Mouse (Mus musculus) urinary bladder, postnatal 36 days (tissue): ENCODE results near the gene Gm31571.
"Not testable (repeated sequence)": the region's sequence is repeated elsewhere in the genome, so short reads cannot be mapped to it uniquely, and the experiment has no call there.

Source experiments
- DNase-seq, 2 experiments: peaks; one replicate each; pipeline ENCODE4 v3.0.0; 2022; ENCODE audit warnings: low spot score in 2 of 2, mixed read lengths in 1 of 2

Gm31571 gene

DNA sequence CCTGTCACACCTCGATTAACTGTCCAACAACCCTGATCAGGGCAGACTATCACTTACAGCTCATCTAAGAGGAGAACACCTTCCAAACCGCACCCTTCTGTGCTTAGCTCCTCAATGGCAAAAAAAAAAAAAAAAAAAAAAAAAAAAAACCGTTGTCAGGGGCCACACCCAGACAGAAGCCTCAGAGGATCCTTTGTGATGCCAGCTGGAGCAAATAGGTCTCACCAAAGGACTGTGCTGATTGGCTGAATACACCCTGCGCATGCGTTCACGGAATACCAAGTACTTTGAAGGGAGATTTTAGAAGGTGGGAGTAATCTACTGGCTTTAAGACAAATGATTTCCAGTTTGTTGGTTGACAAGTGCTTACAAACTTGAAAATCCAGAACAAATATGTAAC, at the start of gene Gm31571:
TSS of gene Gm31571 (minus strand) at position 101 of the 400 bp plus-strand sequence.
- DNase-seq, result not testable (repeated sequence)
